24 mouse cellular contexts compared by ENCODE assay signal in the genomic region with DNA sequence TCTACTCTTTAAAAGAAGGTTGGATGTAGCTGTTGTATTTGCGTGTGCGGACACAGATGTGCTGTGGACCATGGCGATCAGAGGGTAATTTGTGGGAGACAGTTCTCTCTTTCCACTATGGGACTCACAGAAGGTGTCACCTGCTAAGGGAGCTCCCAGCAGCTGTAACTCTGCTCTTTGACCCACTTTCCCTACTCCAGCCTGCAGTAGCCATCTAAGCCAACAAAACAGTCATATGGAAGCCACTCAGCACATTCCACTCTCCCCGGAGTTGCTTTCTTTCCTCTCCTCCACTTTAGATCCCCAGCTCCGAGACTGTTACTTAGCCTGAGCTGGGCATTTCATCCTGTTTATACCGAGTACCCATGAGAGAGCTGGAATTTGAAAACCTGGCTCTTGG.
DNase-seq lines count a peak whose midpoint lies in the region; ATAC-seq and TF ChIP-seq lines count a peak whose summit lies in the region.
"Had no signal": no experiment of that assay in that cellular context is flagged by ENCODE, and none has a peak within 500 bp of the region (broad histone marks: within the 10 kb centered on the region; RNA-seq: fewer than 3 reads in every experiment).

No protein-coding gene starts in this region.

- TF ChIP-seq CTCF in liver, postnatal 0 days (IDR thresholded peaks at IDR 0.05; ENCODE audit: low read depth) = no peak

- H3K27ac ChIP-seq in kidney, embryonic 14.5 days (ENCODE audit: low read depth, low read length) = no peak overlapping the region
- H3K27ac ChIP-seq in liver, postnatal 0 days (ENCODE audit: low read depth) = no peak overlapping the region
- H3K27ac ChIP-seq in liver, embryonic 11.5 days (ENCODE audit: low read depth, low read length) = no peak overlapping the region
- H3K27ac ChIP-seq: forebrain, embryonic 13.5 days; heart, adult 2 months; liver, embryonic 14.5 days; lung, embryonic 15.5 days; midbrain, embryonic 10.5 days; neural tube, embryonic 12.5 days; stomach, embryonic 15.5 days had no signal

- no peak overlapping the region for H3K4me3 ChIP-seq in kidney, embryonic 14.5 days (ENCODE audit: low read length)
- H3K4me3 ChIP-seq in liver, postnatal 0 days (ENCODE audit: low read depth, low read length) = no peak overlapping the region
- H3K4me3 ChIP-seq in liver, embryonic 11.5 days (ENCODE audit: low read depth, low read length) = no peak overlapping the region
- H3K4me3 ChIP-seq: forebrain, embryonic 13.5 days; heart, adult 2 months; heart, embryonic 12.5 days; lung, embryonic 15.5 days; midbrain, embryonic 10.5 days; myocyte; neural tube, embryonic 12.5 days; stomach, embryonic 15.5 days had no signal

- DNase-seq in kidney, adult 11 months = peak; percentile 34
- DNase-seq in liver, postnatal 0 days = no peak
- DNase-seq in liver, embryonic 11.5 days (ENCODE audit: low spot score) = no peak
- peak; percentile 16 to 57 for DNase-seq in kidney, postnatal 25 days
- DNase-seq in spleen, postnatal 14 days (ENCODE audit: low spot score in 2 of 2) = no peak
- DNase-seq in urinary bladder, postnatal 25 days (ENCODE audit: low spot score) = no peak
- DNase-seq: adrenal gland, postnatal 25 days; B cell, adult 2 months; cerebellum, adult 11-12 months; cerebellum, postnatal 10 days; heart, adult 2 months; layer of hippocampus, postnatal 36 days; left cerebral cortex, postnatal 4 days; right cerebral cortex, adult 18-20 months had no signal

- no peaks in the 10 kb centered on the region for H3K9me3 ChIP-seq in kidney, embryonic 14.5 days (ENCODE audit: control insufficient read depth, low read length)
- no peaks in the 10 kb centered on the region for H3K9me3 ChIP-seq in liver, postnatal 0 days (ENCODE audit: low read length)
- H3K9me3 ChIP-seq in liver, embryonic 11.5 days (ENCODE audit: control insufficient read depth, low read length) = no peaks in the 10 kb centered on the region
- H3K9me3 ChIP-seq: forebrain, embryonic 13.5 days; heart, embryonic 12.5 days; lung, embryonic 15.5 days; midbrain, embryonic 10.5 days; neural tube, embryonic 12.5 days; stomach, embryonic 15.5 days had no signal

- no peaks in the 10 kb centered on the region for H3K27me3 ChIP-seq in kidney, embryonic 14.5 days (ENCODE audit: control insufficient read depth, insufficient read depth, low read length)
- no peaks in the 10 kb centered on the region for H3K27me3 ChIP-seq in liver, postnatal 0 days (ENCODE audit: insufficient read depth, low read length)
- H3K27me3 ChIP-seq in liver, embryonic 11.5 days (replicated peaks; ENCODE audit: control insufficient read depth, insufficient read depth, low read length) = no peaks in the 10 kb centered on the region
- H3K27me3 ChIP-seq: forebrain, embryonic 13.5 days; heart, embryonic 12.5 days; lung, embryonic 15.5 days; neural tube, embryonic 12.5 days; stomach, embryonic 15.5 days had no signal

- 78% methylated on average over 6 of the region's 6 CpGs for WGBS in kidney, embryonic 14.5 days
- 79% methylated on average over 6 of the region's 6 CpGs for WGBS in liver, postnatal 0 days (ENCODE audit: insufficient replicate concordance)
- 81% methylated on average over 6 of the region's 6 CpGs for WGBS in liver, embryonic 11.5 days

- H3K4me1 ChIP-seq in kidney, embryonic 14.5 days (ENCODE audit: control insufficient read depth, insufficient read depth, low read length) = 0 out of 2 replicates have a peak, but pooled peaks cover 1% of the 10 kb centered on the region
- H3K4me1 ChIP-seq in liver, postnatal 0 days (ENCODE audit: insufficient read depth) = no peaks in the 10 kb centered on the region
- peaks cover 4% of the 10 kb centered on the region; the same call in 1 of the 2 replicates for H3K4me1 ChIP-seq in liver, embryonic 11.5 days (replicated peaks; ENCODE audit: control insufficient read depth, insufficient read depth, low read length)
- H3K4me1 ChIP-seq: stomach, embryonic 15.5 days had no signal

- no peak for TF ChIP-seq EP300 in liver, postnatal 0 days (IDR thresholded peaks at IDR 0.05; ENCODE audit: low read depth)

- H3K36me3 ChIP-seq in kidney, embryonic 14.5 days (ENCODE audit: control insufficient read depth, insufficient read depth, low read length) = no peaks in the 10 kb centered on the region
- H3K36me3 ChIP-seq in liver, postnatal 0 days (replicated peaks; ENCODE audit: insufficient read depth, low read length) = no peaks in the 10 kb centered on the region
- H3K36me3 ChIP-seq in liver, embryonic 11.5 days (ENCODE audit: control insufficient read depth, insufficient read depth, low read length) = no peaks in the 10 kb centered on the region
- H3K36me3 ChIP-seq: heart, embryonic 12.5 days; lung, embryonic 15.5 days; midbrain, embryonic 10.5 days; neural tube, embryonic 12.5 days; stomach, embryonic 15.5 days had no signal

- no peak for ATAC-seq in kidney, embryonic 14.5 days (ENCODE audit: low FRiP score, low TSS enrichment)
- ATAC-seq in liver, postnatal 0 days = peak; percentile 72
- ATAC-seq in liver, embryonic 11.5 days (replicated peaks; ENCODE audit: low FRiP score) = no peak
- ATAC-seq: forebrain, embryonic 13.5 days; hindbrain, embryonic 16.5 days had no signal

- H3K4me2 ChIP-seq in kidney, embryonic 14.5 days (replicated peaks; ENCODE audit: low read depth, low read length) = no peak overlapping the region
- H3K4me2 ChIP-seq in liver, postnatal 0 days (ENCODE audit: low read depth, low read length) = no peak overlapping the region
- no peak overlapping the region for H3K4me2 ChIP-seq in liver, embryonic 11.5 days
- H3K4me2 ChIP-seq: forebrain, embryonic 13.5 days; heart, embryonic 12.5 days; lung, embryonic 15.5 days; neural tube, embryonic 12.5 days; stomach, embryonic 15.5 days had no signal

- no peak overlapping the region for H3K9ac ChIP-seq in kidney, embryonic 14.5 days (ENCODE audit: low read depth, low read length)
- no peak overlapping the region for H3K9ac ChIP-seq in liver, postnatal 0 days (replicated peaks)
- no peak overlapping the region for H3K9ac ChIP-seq in liver, embryonic 11.5 days (ENCODE audit: low read depth, low read length)
- H3K9ac ChIP-seq: forebrain, embryonic 13.5 days; heart, embryonic 12.5 days; liver, embryonic 14.5 days; lung, embryonic 15.5 days; neural tube, embryonic 12.5 days; stomach, embryonic 15.5 days had no signal

Comparison
In these comparisons a context has a peak if more than half of its experiments do, and no peak if none do; other contexts are left out.
1. DNase-seq: peak in kidney, adult 11 months (single experiment) and kidney, postnatal 25 days (2 of 2); none in liver, postnatal 0 days (single experiment), liver, embryonic 11.5 days (single experiment), spleen, postnatal 14 days (0 of 2) and urinary bladder, postnatal 25 days (single experiment).